Mouse (Mus musculus) intestine, embryonic 14.5 days (tissue): ENCODE data around the gene Mapk8. TPM values are rescaled to one million over a fixed set of nuclear protein-coding genes. Genes with fewer than 3 reads are reported as not detected.
"Not testable (repeated sequence)": the region's sequence is repeated elsewhere in the genome, so short reads cannot be mapped to it uniquely, and the experiment has no call there.

Experiments used
- ATAC-seq: fragments of 200-750 bp; cut with Nextera tagmentation; replicated peaks from 2 replicates; pipeline ENCODE4 v1.8.0; 2017; ENCODE audit warnings: low read depth, moderate number of reproducible peaks, moderate TSS enrichment, moderate library complexity; ENCODE audit not compliant: low FRiP score, low TSS enrichment
- DNase-seq: peaks from one replicate; pipeline ENCODE4 v3.0.0-alpha.2; 2018; ENCODE audit warnings: low spot score
- H3K27ac ChIP-seq: fragments of 300-500 bp; sonication (generic); 2 replicates; pipeline ENCODE4 v1.5.1; 2014; ENCODE audit warnings: low read depth, mild to moderate bottlenecking, control low read depth
- H3K27me3 ChIP-seq: fragments of 300-500 bp; sonication (generic); replicated peaks from 2 replicates; pipeline ENCODE4 v1.6.1; 2014; ENCODE audit warnings: low read length, control low read depth; ENCODE audit not compliant: control insufficient read depth, insufficient read depth
- H3K36me3 ChIP-seq: fragments of 300-500 bp; sonication (generic); 2 replicates; pipeline ENCODE4 v1.6.1; 2014; ENCODE audit warnings: low read length, control low read depth; ENCODE audit not compliant: control insufficient read depth, insufficient read depth
- H3K4me1 ChIP-seq: fragments of 300-500 bp; sonication (generic); replicated peaks from 2 replicates; pipeline ENCODE4 v1.6.1; 2014; ENCODE audit warnings: low read length, control low read depth, mixed read lengths; ENCODE audit not compliant: control insufficient read depth, insufficient read depth
- H3K4me2 ChIP-seq: fragments of 300-500 bp; sonication (generic); 2 replicates; pipeline ENCODE4 v1.6.1; 2014; ENCODE audit warnings: low read length
- H3K4me3 ChIP-seq: fragments of 300-500 bp; sonication (generic); 2 replicates; pipeline ENCODE4 v1.5.1; 2014; ENCODE audit warnings: low read depth, low read length, control low read depth, mixed read lengths
- H3K9ac ChIP-seq: fragments of 300-500 bp; sonication (generic); 2 replicates; pipeline ENCODE4 v1.6.1; 2014; ENCODE audit warnings: mild to moderate bottlenecking, low read length
- H3K9me3 ChIP-seq: fragments of 300-500 bp; sonication (generic); 2 replicates; pipeline ENCODE4 v1.6.1; 2016; ENCODE audit warnings: low read length, control low read depth; ENCODE audit not compliant: control insufficient read depth
- WGBS: fragments of 180-500 bp; shearing (Covaris S2); extraction: QIAGEN DNeasy Blood & Tissue Kit; methylation state at CpG from one replicate; pipeline ENCODE4 v1.1.7; 2014; 5-methylcytosine and 5-hydroxymethylcytosine counted together
- polyA plus RNA-seq: library from polyadenylated mRNA; unstranded; fragments of >200 nt; fragmentation: Nextera tagmentation; extraction: Ambion mirVana; gene quantifications from 2 replicates; pipeline ENCODE4 v1.2.1, GENCODE M21; 2014

The Mapk8 gene
- polyA plus RNA-seq, 1 experiment from 2014 or later = 16.2 TPM

DNA sequence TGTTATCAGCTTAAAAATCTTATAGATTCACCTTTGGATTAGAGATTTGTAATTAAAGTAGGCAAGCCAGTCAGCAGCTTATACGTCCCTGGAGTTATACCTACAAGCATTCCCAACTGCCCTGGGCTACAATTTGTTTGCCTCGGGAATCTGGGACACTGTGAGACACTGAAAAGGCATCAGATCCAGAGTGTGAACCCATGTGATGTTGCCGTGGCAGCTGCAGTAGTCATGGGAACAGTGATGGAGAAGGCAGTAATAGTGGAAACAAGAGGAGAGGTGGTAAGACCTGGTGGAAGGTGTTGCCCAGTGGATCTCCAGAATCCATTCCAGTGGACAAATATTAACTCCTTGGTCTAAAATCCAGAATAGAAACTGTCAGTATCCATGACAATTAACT, 16.7 kb upstream of the Mapk8 start:
- H3K4me2 ChIP-seq = no peak overlapping the region
- H3K27ac ChIP-seq = no peak overlapping the region
- WGBS = 70% methylated on average over 3 of the region's 3 CpGs
- H3K36me3 ChIP-seq = no peaks in the 10 kb centered on the region
- H3K27me3 ChIP-seq = no peaks in the 10 kb centered on the region
- no peak overlapping the region for H3K4me3 ChIP-seq
- no peak for DNase-seq
- no peaks in the 10 kb centered on the region for H3K9me3 ChIP-seq
- no peak for ATAC-seq
- no peak overlapping the region for H3K9ac ChIP-seq
- H3K4me1 ChIP-seq = no peaks in the 10 kb centered on the region

DNA sequence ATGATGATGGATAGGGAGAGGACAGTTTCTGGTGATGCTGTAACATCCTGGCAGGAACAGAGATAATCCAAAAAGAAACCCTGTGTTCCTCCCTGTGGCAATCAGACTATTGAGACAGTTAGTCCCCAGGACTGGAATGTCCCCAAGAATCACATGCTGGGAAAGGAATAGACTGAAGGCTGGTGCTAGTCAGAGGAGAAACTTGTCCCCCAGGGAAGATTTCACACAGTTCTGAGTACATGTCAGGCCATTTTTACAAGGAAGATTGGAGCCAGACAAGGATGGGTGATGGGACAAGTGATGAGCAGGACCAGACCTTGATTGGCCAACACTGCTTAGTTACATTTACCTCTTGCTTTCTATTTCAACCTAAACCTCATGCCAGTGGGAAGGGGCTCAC, 3.4 kb upstream of the Mapk8 start:
- no peak for ATAC-seq
- H3K27me3 ChIP-seq = no peaks in the 10 kb centered on the region

DNA sequence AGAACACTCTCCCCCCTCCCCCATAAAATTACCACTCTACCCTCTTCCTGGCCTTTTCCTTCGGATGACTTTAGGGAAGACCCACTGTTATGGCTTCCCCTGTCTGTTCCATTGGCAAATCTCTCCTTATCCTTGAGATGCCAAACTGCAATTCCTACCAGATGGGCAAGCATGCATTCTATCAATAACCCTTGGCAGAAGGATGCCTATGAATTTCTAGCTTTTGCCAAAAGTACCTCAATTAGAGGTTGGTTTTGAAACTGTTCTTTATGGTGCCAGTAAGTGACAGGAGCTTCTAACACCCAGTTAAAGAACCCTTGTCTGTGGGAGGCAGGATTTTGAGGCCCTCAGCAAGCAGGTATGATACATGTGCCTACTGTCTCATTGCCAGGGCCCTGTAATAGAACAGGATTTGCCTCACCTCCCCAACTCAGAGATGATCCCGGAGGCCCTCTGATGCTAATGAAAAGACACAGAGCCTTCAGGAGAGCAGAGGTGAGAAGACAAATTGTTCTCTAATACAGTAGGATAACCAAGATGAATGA, 2.4 kb upstream of the Mapk8 start:
- no peak for ATAC-seq
- no peaks in the 10 kb centered on the region for H3K27me3 ChIP-seq
- H3K9me3 ChIP-seq = no peaks in the 10 kb centered on the region
- 84% methylated on average over 2 of the region's 2 CpGs for WGBS
- no peak for DNase-seq
- H3K27ac ChIP-seq = no peak overlapping the region
- H3K4me3 ChIP-seq = no peak overlapping the region
- peaks cover 10% of the 10 kb centered on the region for H3K4me1 ChIP-seq
- no peaks in the 10 kb centered on the region for H3K36me3 ChIP-seq
- H3K4me2 ChIP-seq = no peak overlapping the region
- no peak overlapping the region for H3K9ac ChIP-seq

More for the DNA sequence above, 3.4 kb upstream of the Mapk8 start:
- peaks cover 8% of the 10 kb centered on the region for H3K4me1 ChIP-seq
- H3K4me2 ChIP-seq = no peak overlapping the region
- H3K4me3 ChIP-seq = no peak overlapping the region
- H3K9ac ChIP-seq = no peak overlapping the region
- H3K36me3 ChIP-seq = no peaks in the 10 kb centered on the region
- H3K27ac ChIP-seq = no peak overlapping the region
- H3K9me3 ChIP-seq = no peaks in the 10 kb centered on the region
- DNase-seq = no peak

DNA sequence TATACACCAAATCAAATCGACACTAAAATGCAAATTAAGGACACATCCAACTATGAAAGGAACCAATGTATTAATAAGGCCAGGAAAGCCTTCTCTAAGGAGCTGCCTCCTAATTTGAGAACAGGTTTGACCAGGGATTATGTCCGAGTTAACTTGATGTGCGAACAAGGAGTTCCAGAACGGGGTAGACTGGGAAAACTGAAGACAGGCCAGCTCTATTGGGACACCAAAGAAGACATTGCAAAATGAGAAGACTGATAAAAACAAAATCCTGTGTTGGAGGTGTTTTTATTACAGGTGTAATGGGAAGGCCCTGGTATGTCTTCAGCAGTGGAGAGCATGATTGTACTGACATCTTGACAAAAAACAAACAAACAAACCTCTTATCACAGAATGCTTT, 1.3 kb upstream of the Mapk8 start:
- WGBS = 86% methylated on average over 4 of the region's 4 CpGs
- H3K4me1 ChIP-seq = peaks cover 18% of the 10 kb centered on the region
- no peaks in the 10 kb centered on the region for H3K36me3 ChIP-seq
- H3K4me3 ChIP-seq = no peak overlapping the region
- H3K9ac ChIP-seq = no peak overlapping the region
- no peak for ATAC-seq
- no peaks in the 10 kb centered on the region for H3K9me3 ChIP-seq
- H3K27ac ChIP-seq = no peak overlapping the region
- no peak overlapping the region for H3K4me2 ChIP-seq
- no peaks in the 10 kb centered on the region for H3K27me3 ChIP-seq
- no peak for DNase-seq

DNA sequence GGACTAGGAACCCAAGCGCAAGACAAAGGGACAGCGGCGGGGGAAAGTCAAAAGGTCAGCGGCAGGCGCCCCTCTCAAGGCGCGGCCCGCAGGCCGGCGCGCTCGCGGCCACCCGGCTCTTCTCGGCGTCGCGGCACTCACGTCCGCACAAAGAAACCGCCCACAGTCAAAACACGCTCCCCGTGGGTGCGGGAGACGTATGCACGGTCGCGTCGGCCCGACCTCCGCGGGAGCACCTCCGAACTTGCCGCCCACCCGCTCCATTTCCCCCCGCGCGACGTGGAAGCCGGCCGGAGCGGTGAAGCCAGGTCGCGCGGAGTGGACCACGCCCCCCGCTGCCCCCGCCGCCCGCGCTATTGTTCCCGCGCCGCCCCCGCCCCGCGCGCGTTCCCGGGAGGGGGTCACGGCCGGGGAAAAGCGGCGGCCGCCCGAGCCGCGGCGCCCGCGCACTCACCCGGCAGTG, 366 bp downstream of the Mapk8 start:
- peaks cover 19% of the 10 kb centered on the region for H3K4me1 ChIP-seq
- WGBS = under 1% methylated on average over 65 of the region's 72 CpGs
- no peaks in the 10 kb centered on the region for H3K9me3 ChIP-seq
- H3K27ac ChIP-seq = peak overlapping the region; percentile 94
- ATAC-seq (peak; percentile 67), DNase-seq (no peak)
- peak overlapping the region; percentile 64 for H3K4me2 ChIP-seq
- peak overlapping the region; percentile 85 for H3K4me3 ChIP-seq
- no peaks in the 10 kb centered on the region for H3K27me3 ChIP-seq
- no peaks in the 10 kb centered on the region for H3K36me3 ChIP-seq
- H3K9ac ChIP-seq = peak overlapping the region; percentile 81

DNA sequence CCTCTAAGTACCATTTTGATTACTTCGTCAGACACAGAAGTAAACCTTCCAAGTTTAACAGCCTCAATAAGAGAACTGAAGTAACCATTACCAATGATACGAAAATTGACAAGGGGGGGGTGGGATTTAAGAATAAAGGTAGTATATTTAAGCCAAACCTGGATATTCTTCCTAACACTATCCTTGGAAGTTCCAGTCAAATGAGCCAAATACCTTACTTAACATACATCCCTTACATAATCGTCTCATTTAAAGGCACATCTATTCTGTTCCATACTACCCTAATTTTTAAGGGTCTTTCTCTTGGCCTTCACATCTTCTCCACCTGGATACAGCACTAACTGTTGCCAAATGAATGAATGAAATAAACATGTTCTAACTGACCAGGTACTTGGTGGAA, 996 bp downstream of the Mapk8 start:
- WGBS = 47% methylated on average over 3 of the region's 3 CpGs
- H3K36me3 ChIP-seq = no peaks in the 10 kb centered on the region
- H3K27ac ChIP-seq = no peak overlapping the region; the same call in 1 of the 2 replicates
- ATAC-seq = no peak
- no peak for DNase-seq
- H3K4me2 ChIP-seq = peak overlapping the region; percentile 64
- peak overlapping the region; percentile 85 for H3K4me3 ChIP-seq
- no peaks in the 10 kb centered on the region for H3K9me3 ChIP-seq
- peaks cover 19% of the 10 kb centered on the region for H3K4me1 ChIP-seq
- no peaks in the 10 kb centered on the region for H3K27me3 ChIP-seq
- peak overlapping the region; percentile 81 for H3K9ac ChIP-seq

DNA sequence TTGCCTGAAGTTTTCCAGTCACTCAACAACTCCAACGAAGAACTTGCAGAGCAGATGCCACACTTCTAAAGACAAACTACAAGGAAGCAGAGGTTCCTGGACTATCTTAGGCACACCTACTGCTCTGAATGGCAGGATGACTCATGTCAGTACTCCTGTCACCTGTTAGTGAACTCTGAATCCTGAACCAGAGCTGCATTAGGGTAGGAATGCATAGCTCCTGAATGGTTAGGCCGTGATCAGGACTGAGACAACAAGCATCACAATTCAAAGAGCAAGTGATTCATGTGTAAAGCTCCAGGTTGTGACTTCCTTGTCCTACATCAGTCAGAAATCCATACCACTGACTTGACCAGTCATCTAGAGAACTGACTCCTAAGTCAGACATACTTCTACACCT, 3.2 kb downstream of the Mapk8 start:
- ATAC-seq (no peak), DNase-seq (no peak)
- H3K9ac ChIP-seq = no peak overlapping the region

DNA sequence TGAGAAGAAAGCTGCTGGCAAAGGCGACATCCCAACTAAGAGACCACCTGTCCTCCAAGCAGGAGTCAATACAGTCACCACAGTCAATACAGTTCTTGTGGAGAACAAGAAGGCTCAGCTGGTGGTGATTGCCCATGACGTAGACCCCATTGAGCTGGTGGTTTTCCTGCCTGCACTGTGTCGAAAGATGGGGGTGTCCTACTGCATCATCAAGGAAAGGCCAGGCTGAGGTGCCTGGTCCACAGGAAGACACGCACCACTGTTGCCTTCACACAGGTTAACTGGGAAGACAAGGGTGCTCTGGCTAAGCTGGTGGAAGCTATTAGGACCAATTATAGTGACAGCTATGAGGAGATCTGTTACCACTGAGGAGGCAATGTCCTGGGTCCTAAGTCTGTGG, 14.5 kb downstream of the Mapk8 start:
- not testable (repeated sequence) for H3K27me3 ChIP-seq, H3K4me2 ChIP-seq, H3K4me3 ChIP-seq, H3K4me1 ChIP-seq, H3K9me3 ChIP-seq, H3K27ac ChIP-seq, DNase-seq, ATAC-seq, H3K36me3 ChIP-seq, H3K9ac ChIP-seq
- 94% methylated on average over 4 of the region's 4 CpGs for WGBS

More for the DNA sequence above, 3.2 kb downstream of the Mapk8 start:
- WGBS = 68% methylated on average over 2 of the region's 2 CpGs
- no peaks in the 10 kb centered on the region for H3K27me3 ChIP-seq
- peaks cover 19% of the 10 kb centered on the region for H3K4me1 ChIP-seq
- H3K27ac ChIP-seq = no peak overlapping the region
- H3K4me3 ChIP-seq = no peak overlapping the region
- H3K4me2 ChIP-seq = no peak overlapping the region
- no peaks in the 10 kb centered on the region for H3K9me3 ChIP-seq
- H3K36me3 ChIP-seq = no peaks in the 10 kb centered on the region

DNA sequence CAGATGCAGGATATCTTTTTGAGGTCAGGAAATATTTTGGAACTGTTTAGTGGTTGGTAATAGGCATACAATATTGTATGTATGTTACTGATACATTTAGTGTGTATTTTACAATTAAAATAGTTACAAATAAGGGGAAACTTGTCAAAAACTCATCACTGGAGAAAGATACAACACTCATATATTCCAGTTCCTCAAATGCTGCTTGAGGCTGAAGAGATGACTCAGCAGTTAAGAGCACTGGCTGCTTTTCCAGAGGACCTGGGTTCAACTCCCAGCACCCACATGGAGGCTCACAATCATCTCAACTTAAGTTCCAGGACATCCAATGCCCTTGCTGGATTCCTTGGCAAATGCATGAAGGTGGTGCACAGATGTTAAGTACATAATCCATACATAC, 22.8 kb downstream of the Mapk8 start:
- H3K9ac ChIP-seq = no peak overlapping the region
- H3K9me3 ChIP-seq = no peaks in the 10 kb centered on the region
- no peak overlapping the region for H3K4me3 ChIP-seq
- no peaks in the 10 kb centered on the region for H3K4me1 ChIP-seq
- no peak overlapping the region for H3K4me2 ChIP-seq
- ATAC-seq (no peak), DNase-seq (no peak)
- no peak overlapping the region for H3K27ac ChIP-seq
- H3K27me3 ChIP-seq = no peaks in the 10 kb centered on the region
- H3K36me3 ChIP-seq = no peaks in the 10 kb centered on the region
